Mouse (Mus musculus) hindbrain, embryonic 15.5 days (tissue): ENCODE measurements around the gene Ifna13. TPM values are rescaled to one million over a fixed set of nuclear protein-coding genes. Genes with fewer than 3 reads are reported as not detected.

ENCODE experiments used
- ATAC-seq: fragments of 200-750 bp; cut with Nextera tagmentation; 2 replicates; pipeline ENCODE4 v1.8.0; 2017; ENCODE audit warnings: low read depth, moderate number of reproducible peaks, moderate TSS enrichment; ENCODE audit not compliant: low FRiP score
- H3K27ac ChIP-seq: fragments of 300-500 bp; sonication (generic); replicated peaks from 2 replicates; pipeline ENCODE4 v1.5.1; 2015; ENCODE audit warnings: mild to moderate bottlenecking, inconsistent platforms
- H3K27me3 ChIP-seq: fragments of 300-500 bp; sonication (generic); 2 replicates; pipeline ENCODE4 v1.6.1; 2015; ENCODE audit warnings: control low read depth, inconsistent platforms
- H3K36me3 ChIP-seq: fragments of 300-500 bp; sonication (generic); 2 replicates; pipeline ENCODE4 v1.6.1; 2015; ENCODE audit warnings: control low read depth, inconsistent platforms
- H3K4me1 ChIP-seq: fragments of 300-500 bp; sonication (generic); replicated peaks from 2 replicates; pipeline ENCODE4 v1.6.1; 2015; ENCODE audit warnings: control low read depth, inconsistent platforms
- H3K4me2 ChIP-seq: fragments of 300-500 bp; sonication (generic); 2 replicates; pipeline ENCODE4 v1.6.1; 2015; ENCODE audit warnings: moderate library complexity, mild to moderate bottlenecking, inconsistent platforms
- H3K4me3 ChIP-seq: fragments of 300-500 bp; sonication (generic); 2 replicates; pipeline ENCODE4 v1.5.1; 2015; ENCODE audit warnings: mild to moderate bottlenecking, inconsistent platforms
- H3K9ac ChIP-seq: fragments of 300-500 bp; sonication (generic); 2 replicates; pipeline ENCODE4 v1.6.1; 2015; ENCODE audit warnings: inconsistent platforms
- H3K9me3 ChIP-seq: fragments of 300-500 bp; sonication (generic); 2 replicates; pipeline ENCODE4 v1.6.1; 2016; ENCODE audit warnings: control low read depth, inconsistent platforms
- WGBS: fragments of 180-500 bp; shearing (Covaris S2); methylation state at CpG from one replicate; pipeline ENCODE4 v1.1.7; 2015; 5-methylcytosine and 5-hydroxymethylcytosine counted together
- polyA plus RNA-seq: library from polyadenylated mRNA; unstranded; fragments of >200 nt; fragmentation: Nextera tagmentation; extraction: Ambion mirVana; gene quantifications from 2 replicates; pipeline ENCODE4 v1.2.1, GENCODE M21; 2015

Gene Ifna13
- not detected in 2 replicates for polyA plus RNA-seq

- H3K4me2 ChIP-seq = no peak within 1 kb of the TSS
- no peaks in the 10 kb centered on the region for H3K9me3 ChIP-seq
Measured at GRCm38 (mm10) chr4:88644359-88644758, at the start of gene Ifna13. Ifna13 (minus strand) TSS chr4:88644459.

GRCm38 (mm10) chr4:88693392-88693791 lies 49.1 kb upstream of the Ifna13 start:
- Histone ChIP-seq H3K9me3 (no peaks in the 10 kb centered on the region), H3K4me1 (no peaks in the 10 kb centered on the region), H3K9ac (no peak overlapping the region), H3K27ac (no peak overlapping the region), H3K4me3 (no peak overlapping the region), H3K36me3 (no peaks in the 10 kb centered on the region), H3K27me3 (no peaks in the 10 kb centered on the region), H3K4me2 (no peak overlapping the region)
- 91% methylated on average over 2 of the region's 2 CpGs for WGBS
- no peak for ATAC-seq

More at GRCm38 (mm10) chr4:88644359-88644758, at the start of gene Ifna13:
- Histone ChIP-seq H3K4me3 (no peak within 1 kb of the TSS), H3K9ac (no peak within 1 kb of the TSS), H3K4me1 (no peaks in the 10 kb centered on the region), H3K27ac (no peak within 1 kb of the TSS), H3K36me3 (no peaks in the 10 kb centered on the region), H3K27me3 (no peaks in the 10 kb centered on the region)
- ATAC-seq = no peak
- WGBS = 66% methylated on average over 2 of the region's 2 CpGs

- Histone ChIP-seq H3K9me3 (no peaks in the 10 kb centered on the region), H3K4me2 (no peak overlapping the region), H3K9ac (no peak overlapping the region), H3K4me1 (no peaks in the 10 kb centered on the region), H3K4me3 (no peak overlapping the region), H3K27ac (no peak overlapping the region), H3K27me3 (no peaks in the 10 kb centered on the region), H3K36me3 (no peaks in the 10 kb centered on the region)
- no peak for ATAC-seq
- 91% methylated on average over 1 of the region's 1 CpGs for WGBS
Measured at GRCm38 (mm10) chr4:88692537-88692936, 48.3 kb upstream of the Ifna13 start.

- ATAC-seq = no peak
- Histone ChIP-seq H3K4me2 (no peak within 1 kb of the TSS), H3K9ac (no peak within 1 kb of the TSS), H3K9me3 (no peaks in the 10 kb centered on the region), H3K27ac (no peak within 1 kb of the TSS), H3K27me3 (no peaks in the 10 kb centered on the region), H3K4me3 (no peak within 1 kb of the TSS), H3K4me1 (no peaks in the 10 kb centered on the region), H3K36me3 (no peaks in the 10 kb centered on the region)
- 77% methylated on average over 2 of the region's 2 CpGs for WGBS
Measured at GRCm38 (mm10) chr4:88691259-88691658, 47.0 kb upstream of the Ifna13 start, which contains the start of gene Ifnab. Ifnab (minus strand) TSS chr4:88691359.

GRCm38 (mm10) chr4:88683812-88684211 lies 39.6 kb upstream of the Ifna13 start, which contains the start of gene Ifna2:
Ifna2 (minus strand) TSS chr4:88683912.
- H3K9me3 ChIP-seq = no peaks in the 10 kb centered on the region
- no peak within 1 kb of the TSS for H3K4me3 ChIP-seq
- H3K27ac ChIP-seq = no peak within 1 kb of the TSS
- ATAC-seq = no peak
- no peaks in the 10 kb centered on the region for H3K4me1 ChIP-seq
- no peaks in the 10 kb centered on the region for H3K27me3 ChIP-seq
- no peak within 1 kb of the TSS for H3K9ac ChIP-seq
- no peak within 1 kb of the TSS for H3K4me2 ChIP-seq
- 76% methylated on average over 1 of the region's 1 CpGs for WGBS
- no peaks in the 10 kb centered on the region for H3K36me3 ChIP-seq

- Histone ChIP-seq H3K4me2 (no peak overlapping the region), H3K9ac (no peak overlapping the region), H3K4me3 (no peak overlapping the region), H3K4me1 (no peaks in the 10 kb centered on the region), H3K27ac (no peak overlapping the region), H3K27me3 (no peaks in the 10 kb centered on the region), H3K36me3 (no peaks in the 10 kb centered on the region), H3K9me3 (no peaks in the 10 kb centered on the region)
- WGBS = 77% methylated on average over 3 of the region's 3 CpGs
- ATAC-seq = no peak
Measured at GRCm38 (mm10) chr4:88681353-88681752, 37.1 kb upstream of the Ifna13 start.

- no peaks in the 10 kb centered on the region for H3K9me3 ChIP-seq
- H3K27ac ChIP-seq = no peak overlapping the region
- WGBS = 51% methylated on average over 8 of the region's 8 CpGs
- H3K4me1 ChIP-seq = no peaks in the 10 kb centered on the region
- ATAC-seq = no peak
- no peaks in the 10 kb centered on the region for H3K36me3 ChIP-seq
- H3K9ac ChIP-seq = no peak overlapping the region
- H3K27me3 ChIP-seq = no peaks in the 10 kb centered on the region
- no peak overlapping the region for H3K4me3 ChIP-seq
- H3K4me2 ChIP-seq = no peak overlapping the region
Measured at GRCm38 (mm10) chr4:88680362-88680761, 36.1 kb upstream of the Ifna13 start.

GRCm38 (mm10) chr4:88676824-88677223 lies 32.6 kb upstream of the Ifna13 start, which contains the start of gene Ifna16:
Ifna16 (minus strand) TSS chr4:88676924.
- WGBS = 82% methylated on average over 1 of the region's 1 CpGs
- H3K4me2 ChIP-seq = no peak within 1 kb of the TSS
- no peaks in the 10 kb centered on the region for H3K27me3 ChIP-seq
- no peak for ATAC-seq
- H3K4me3 ChIP-seq = no peak within 1 kb of the TSS
- H3K36me3 ChIP-seq = no peaks in the 10 kb centered on the region
- no peak within 1 kb of the TSS for H3K9ac ChIP-seq
- H3K27ac ChIP-seq = no peak within 1 kb of the TSS
- no peaks in the 10 kb centered on the region for H3K9me3 ChIP-seq
- H3K4me1 ChIP-seq = no peaks in the 10 kb centered on the region

GRCm38 (mm10) chr4:88655461-88655860 lies 11.2 kb upstream of the Ifna13 start:
- Histone ChIP-seq H3K36me3 (no peaks in the 10 kb centered on the region), H3K4me2 (no peak overlapping the region), H3K27me3 (no peaks in the 10 kb centered on the region), H3K27ac (no peak overlapping the region), H3K4me1 (no peaks in the 10 kb centered on the region), H3K4me3 (no peak overlapping the region), H3K9me3 (no peaks in the 10 kb centered on the region), H3K9ac (no peak overlapping the region)
- no peak for ATAC-seq
- whole genome bisulfite sequencing = 73% methylated on average over 1 of the region's 1 CpGs

- Histone ChIP-seq H3K36me3 (no peaks in the 10 kb centered on the region), H3K4me2 (no peak overlapping the region), H3K4me3 (no peak overlapping the region), H3K4me1 (no peaks in the 10 kb centered on the region), H3K27me3 (no peaks in the 10 kb centered on the region), H3K9me3 (no peaks in the 10 kb centered on the region), H3K9ac (no peak overlapping the region), H3K27ac (no peak overlapping the region)
- no peak for ATAC-seq
- 76% methylated on average over 3 of the region's 3 CpGs for WGBS
Measured at GRCm38 (mm10) chr4:88653644-88654043, 9.4 kb upstream of the Ifna13 start.

- H3K4me2 ChIP-seq = no peak overlapping the region
Measured at GRCm38 (mm10) chr4:88642526-88642925, 1.7 kb downstream of the Ifna13 start.

GRCm38 (mm10) chr4:88641077-88641831 lies 3.0 kb downstream of the Ifna13 start:
- Histone ChIP-seq H3K27ac (no peak overlapping the region), H3K9ac (no peak overlapping the region), H3K4me3 (peak overlapping the region; percentile 35), H3K36me3 (no peaks in the 10 kb centered on the region), H3K27me3 (no peaks in the 10 kb centered on the region), H3K4me1 (no peaks in the 10 kb centered on the region), H3K9me3 (no peaks in the 10 kb centered on the region), H3K4me2 (peak overlapping the region; percentile 46)
- peak; percentile 93 for ATAC-seq
- WGBS = 12% methylated on average over 11 of the region's 11 CpGs

More at GRCm38 (mm10) chr4:88642526-88642925, 1.7 kb downstream of the Ifna13 start:
- no peaks in the 10 kb centered on the region for H3K27me3 ChIP-seq
- 39% methylated on average over 2 of the region's 2 CpGs for WGBS
- H3K36me3 ChIP-seq = no peaks in the 10 kb centered on the region
- no peaks in the 10 kb centered on the region for H3K4me1 ChIP-seq
- H3K4me3 ChIP-seq = no peak overlapping the region
- no peak for ATAC-seq
- H3K27ac ChIP-seq = no peak overlapping the region
- H3K9ac ChIP-seq = no peak overlapping the region
- no peaks in the 10 kb centered on the region for H3K9me3 ChIP-seq
